Mouse (Mus musculus) right cerebral cortex, postnatal 36 days (tissue): Measurements from ENCODE around the gene Fhad1.

Experiments
- DNase-seq, 2 experiments: peaks; one replicate each; pipeline ENCODE4 v3.0.0; 2022; ENCODE audit warnings: low spot score in 2 of 2, mixed read lengths in 1 of 2

Fhad1 gene

GRCm38 (mm10) chr4:141976163-141976562 lies 38.7 kb downstream of the Fhad1 start:
- DNase-seq = no peak

GRCm38 (mm10) chr4:141964575-141964974 lies 50.3 kb downstream of the Fhad1 start:
- peak; percentile 59 to 68 for DNase-seq

DNA sequence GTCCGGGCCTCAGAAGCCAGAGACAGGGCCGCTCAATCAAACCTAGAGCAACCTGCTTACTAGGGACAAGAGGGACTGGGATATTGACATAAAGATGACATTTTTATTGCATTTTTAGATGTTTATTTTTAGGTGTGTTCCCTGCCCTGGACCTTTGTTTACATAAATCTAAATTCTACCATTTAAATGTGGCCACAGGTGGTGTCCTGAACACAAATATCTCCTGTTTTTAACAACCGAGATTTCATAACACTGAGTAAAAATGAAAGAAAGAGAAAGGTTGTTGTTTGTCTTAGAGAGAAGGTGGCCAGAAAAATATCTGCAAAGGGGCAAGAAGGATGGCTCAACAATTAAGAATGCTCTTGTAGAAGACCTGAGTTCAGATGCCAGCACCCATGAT lies 51.0 kb downstream of the Fhad1 start:
- no peak for DNase-seq

GRCm38 (mm10) chr4:141962811-141963685 lies 51.8 kb downstream of the Fhad1 start:
- no peak for DNase-seq

DNA sequence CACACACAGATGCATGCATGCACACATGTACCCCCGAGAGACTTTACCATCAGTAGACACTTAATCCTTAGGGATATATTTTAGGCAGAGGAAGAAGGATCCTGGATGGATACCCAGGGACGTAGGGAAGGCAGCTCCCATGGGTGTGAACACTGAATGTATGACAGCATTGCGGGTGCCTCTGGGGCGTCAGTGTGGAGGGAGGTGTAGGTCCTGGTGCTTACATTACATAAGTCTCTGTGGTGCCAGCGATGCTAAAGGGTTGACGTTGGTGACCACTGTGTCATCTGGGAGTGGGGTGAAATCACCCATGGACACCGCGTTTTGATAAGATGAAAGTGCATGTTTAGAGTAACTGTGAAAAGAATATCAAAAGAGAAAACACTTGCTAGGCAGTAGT lies 54.8 kb downstream of the Fhad1 start:
- no peak for DNase-seq

- DNase-seq = no peak
Observed at GRCm38 (mm10) chr4:141959615-141960014, 55.3 kb downstream of the Fhad1 start.

DNA sequence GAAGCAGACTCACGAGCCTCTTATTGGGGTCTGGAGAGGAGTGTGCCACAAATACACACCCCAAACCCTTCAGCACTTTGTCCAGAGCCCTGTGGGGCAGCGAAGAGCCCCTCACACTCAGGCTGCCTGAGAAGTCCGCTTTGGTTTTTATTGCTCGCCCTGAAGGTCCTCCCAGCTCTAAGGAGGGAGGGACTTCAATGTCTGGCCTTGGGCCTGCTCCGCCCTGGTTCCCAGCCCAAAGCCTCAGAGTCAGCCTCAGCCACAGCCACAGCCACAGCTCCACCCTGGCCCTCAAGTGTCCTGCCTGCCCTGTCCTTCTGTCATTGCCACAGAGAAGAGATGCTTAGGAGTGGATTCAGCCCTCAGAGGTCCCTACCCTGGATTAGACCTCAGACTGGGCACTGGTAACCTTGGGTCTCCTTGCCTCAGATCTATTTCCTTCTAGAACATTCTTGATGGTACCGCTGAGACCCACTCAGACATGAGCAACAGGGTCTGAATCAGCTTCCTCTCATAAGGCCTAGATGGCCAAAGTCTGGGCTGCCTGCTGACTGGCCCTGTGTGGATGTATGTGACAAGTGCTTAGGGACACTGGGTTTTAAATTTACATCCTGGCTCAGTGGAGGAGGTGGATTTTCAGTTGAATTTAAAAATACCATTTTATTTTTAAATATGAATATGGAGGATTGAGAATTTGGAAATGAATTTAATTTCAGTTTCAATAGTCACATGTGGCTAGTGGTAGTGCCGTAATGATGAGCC lies 56.1 kb downstream of the Fhad1 start:
- no peak for DNase-seq

DNA sequence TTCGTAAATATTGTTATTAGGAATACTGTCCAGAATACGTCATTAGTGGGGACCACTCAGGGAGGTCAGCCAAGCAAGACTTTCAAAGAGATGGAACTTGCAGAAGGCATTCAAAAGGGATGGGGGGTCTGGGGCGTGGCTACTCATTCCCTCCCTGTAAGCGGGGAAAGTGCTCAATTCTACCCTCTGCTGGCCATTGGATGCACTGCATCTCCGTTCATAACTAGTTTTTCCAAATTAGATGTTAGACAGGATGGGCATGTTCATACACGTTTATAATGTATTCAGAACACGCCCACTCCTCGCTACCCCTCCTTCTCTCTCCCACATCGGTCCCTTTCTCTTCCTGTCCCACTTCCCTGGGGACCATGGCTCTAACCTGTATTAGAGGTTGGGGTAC lies 56.7 kb downstream of the Fhad1 start:
- DNase-seq = peak in 1 of 2 experiments; percentile 64

DNA sequence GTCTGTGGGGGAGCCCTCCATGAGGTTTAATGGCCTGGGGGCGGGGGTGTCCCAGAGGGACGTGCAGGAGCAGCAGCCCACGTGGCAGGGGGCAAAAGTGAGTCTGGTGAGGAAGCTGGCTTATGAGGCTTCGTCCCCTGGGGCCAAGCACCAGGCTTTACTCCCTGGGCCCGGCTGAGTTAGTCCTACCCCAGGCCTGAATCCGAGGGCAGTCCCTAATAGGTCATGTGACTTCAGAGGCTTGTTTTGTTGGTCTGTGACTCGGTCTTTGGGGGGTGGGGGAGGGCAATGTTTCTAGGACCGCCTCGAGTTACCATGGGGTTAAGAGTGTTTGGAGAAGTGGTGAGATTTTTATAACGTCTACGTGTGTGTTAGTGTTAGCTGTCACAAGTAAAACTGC lies 57.1 kb downstream of the Fhad1 start:
- DNase-seq = no peak

- DNase-seq = no peak
Observed at GRCm38 (mm10) chr4:141956931-141957330, 58.0 kb downstream of the Fhad1 start.

DNA sequence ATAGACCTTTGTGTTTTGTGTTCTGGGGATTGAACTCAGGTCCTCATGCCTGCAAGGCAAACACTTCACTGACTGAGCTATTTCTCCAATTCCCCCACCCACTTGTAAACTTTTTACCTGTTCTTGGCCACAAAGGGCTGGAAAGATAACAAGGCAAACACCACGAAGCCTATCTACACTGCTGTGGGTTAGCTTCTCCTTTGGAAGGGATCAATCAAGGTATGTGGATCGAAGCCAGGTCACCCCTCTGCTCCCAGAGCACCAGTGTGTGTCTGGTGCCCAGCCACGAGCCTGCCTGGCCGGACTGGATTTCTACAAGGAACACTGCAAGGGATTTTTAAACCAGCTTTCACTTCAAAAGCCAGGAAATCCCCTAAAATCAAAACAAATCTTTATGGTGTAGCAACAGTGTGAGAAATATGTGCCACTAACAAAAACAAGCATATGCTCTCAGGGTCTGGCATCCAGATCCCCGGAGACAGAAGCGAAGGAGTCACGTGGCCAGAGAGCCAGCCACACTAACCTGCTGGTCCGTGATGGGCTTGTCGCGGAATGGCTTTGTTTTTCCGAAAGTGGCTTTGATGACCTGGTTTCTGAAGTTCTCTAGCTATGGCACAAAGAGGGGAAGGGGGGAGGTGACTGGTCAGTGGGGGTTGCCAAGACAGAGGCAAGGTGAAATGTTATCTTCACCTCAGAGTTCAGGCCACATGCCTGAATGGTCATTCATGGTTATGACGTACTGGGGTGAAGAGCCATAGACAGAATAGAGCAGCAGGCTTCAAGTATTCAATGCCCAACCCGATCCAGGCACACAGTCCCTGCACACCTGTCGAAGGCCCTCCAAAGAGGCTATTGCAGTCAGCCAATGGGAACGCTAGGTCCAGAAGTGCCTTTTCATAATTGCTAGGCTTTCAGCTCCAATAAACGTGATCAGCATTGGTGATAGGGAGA lies 59.8 kb downstream of the Fhad1 start:
- DNase-seq = no peak

DNA sequence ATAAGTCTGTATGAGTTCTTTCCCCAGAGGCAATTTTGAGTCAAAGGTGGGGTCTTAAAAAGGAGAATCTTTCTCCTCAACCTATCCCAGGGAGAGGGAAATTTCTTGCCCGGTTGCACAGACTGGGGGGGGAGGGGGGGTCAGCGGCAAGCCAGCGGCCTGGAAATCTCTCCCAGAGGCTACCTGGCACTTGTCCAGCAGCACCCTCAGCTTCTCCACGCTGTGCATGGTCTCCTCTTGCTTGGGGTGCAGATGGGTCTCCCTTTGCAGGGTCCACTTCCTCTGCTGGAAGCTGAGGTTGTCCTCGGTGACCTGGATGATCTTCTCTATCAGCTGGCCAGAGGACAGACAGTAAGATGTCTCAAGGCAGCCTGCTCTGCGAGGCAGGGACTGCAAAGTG lies 61.0 kb downstream of the Fhad1 start:
- DNase-seq = no peak

DNA sequence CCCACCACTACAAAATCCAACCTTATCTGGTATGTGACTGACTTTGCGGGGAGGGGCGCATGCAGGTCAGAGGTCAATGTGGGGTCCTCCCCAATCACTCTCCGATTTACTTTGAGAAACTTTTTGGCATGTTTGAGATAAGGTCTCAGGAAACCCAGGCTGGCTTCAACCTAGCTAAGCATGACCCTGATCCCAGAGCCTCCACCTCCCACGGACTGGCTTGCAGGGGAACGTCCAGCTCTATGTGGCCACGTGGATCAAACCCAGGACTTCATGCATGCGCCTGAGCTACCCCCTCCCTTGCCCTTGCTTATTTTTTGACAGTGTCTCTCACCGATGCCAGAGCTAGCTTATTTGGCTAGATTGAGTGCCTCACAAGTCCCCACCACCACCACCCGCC lies 61.6 kb downstream of the Fhad1 start:
- no peak for DNase-seq

GRCm38 (mm10) chr4:141952824-141953223 lies 62.1 kb downstream of the Fhad1 start:
- DNase-seq = no peak

- peak in 1 of 2 experiments; percentile 82 for DNase-seq
Observed at GRCm38 (mm10) chr4:141952114-141952513, 62.8 kb downstream of the Fhad1 start.

GRCm38 (mm10) chr4:141949436-141949835 lies 65.4 kb downstream of the Fhad1 start:
- no peak for DNase-seq

GRCm38 (mm10) chr4:141948822-141949221 lies 66.1 kb downstream of the Fhad1 start:
- no peak for DNase-seq

GRCm38 (mm10) chr4:141942403-141942802 lies 72.5 kb downstream of the Fhad1 start:
- no peak for DNase-seq

GRCm38 (mm10) chr4:141941289-141941688 lies 73.6 kb downstream of the Fhad1 start:
- DNase-seq = no peak

DNA sequence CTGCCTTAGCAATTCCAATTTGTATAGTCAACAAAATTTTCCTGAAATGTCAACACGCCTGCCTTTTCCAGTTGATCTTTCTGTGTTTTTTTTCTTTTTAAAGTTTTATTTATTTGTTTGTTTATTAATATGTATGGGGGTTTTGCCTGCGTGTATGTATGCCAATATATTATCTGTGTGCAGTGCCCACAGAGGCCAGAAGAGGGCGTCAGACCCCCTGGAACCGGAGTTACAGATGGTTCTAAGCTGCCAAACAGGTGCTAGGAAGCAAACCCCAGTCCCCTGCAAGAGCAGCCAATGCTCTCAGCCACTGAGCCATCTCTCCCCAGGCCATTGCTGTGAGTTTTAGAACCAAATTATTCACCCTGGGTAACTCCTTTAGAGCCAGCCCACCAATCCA lies 76.3 kb downstream of the Fhad1 start:
- DNase-seq = no peak

DNA sequence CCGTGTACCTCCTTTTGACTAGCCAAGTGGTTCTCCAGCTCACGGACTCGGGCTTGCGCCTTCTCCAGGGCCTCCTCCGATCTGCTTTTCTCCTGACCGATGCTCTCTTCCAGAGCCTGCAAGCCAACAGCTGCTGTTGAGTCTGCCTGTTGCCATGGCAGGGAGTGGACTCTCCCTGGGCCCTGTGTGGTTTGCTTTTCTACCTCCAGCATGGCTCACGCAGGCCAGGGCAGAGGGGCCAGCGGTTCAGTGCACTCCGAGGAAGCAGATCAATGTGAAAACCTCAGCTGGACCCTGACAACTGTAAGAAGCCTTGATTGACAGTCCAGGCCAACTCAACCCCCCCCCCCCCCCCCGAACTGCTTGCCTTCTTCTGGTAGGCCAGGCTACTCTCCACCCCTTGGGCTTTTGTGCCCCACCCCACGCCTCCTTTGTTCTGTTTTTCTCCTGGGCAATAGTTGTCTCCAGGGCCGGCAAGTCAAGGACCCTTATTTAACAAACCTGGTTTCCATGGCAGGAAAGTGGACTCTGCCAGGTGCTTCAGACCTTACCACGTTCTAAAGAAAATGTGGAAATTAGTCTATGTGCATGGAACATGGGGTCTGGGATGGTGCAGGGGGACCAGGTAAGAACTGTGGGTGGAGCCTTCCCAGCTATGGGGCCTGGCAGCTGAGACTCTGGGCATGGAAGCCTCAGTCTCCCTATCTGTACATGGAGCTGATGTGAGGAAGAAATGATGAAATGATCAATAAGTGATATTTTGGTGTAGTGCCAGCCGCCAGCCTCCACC lies 81.9 kb downstream of the Fhad1 start:
- DNase-seq = no peak
